Mouse (Mus musculus) B cell, adult 62 days (primary cell): ENCODE data around the gene Plscr5. TPM values are rescaled to one million over a fixed set of nuclear protein-coding genes. Genes with fewer than 3 reads are reported as not detected.

Source experiments
- total RNA-seq: library from RNA; stranded (reverse); gene quantifications from 4 replicates; pipeline ENCODE4 v1.2.4, GENCODE M21; 2023

Gene Plscr5
- not detected in 4 replicates for total RNA-seq

DNA sequence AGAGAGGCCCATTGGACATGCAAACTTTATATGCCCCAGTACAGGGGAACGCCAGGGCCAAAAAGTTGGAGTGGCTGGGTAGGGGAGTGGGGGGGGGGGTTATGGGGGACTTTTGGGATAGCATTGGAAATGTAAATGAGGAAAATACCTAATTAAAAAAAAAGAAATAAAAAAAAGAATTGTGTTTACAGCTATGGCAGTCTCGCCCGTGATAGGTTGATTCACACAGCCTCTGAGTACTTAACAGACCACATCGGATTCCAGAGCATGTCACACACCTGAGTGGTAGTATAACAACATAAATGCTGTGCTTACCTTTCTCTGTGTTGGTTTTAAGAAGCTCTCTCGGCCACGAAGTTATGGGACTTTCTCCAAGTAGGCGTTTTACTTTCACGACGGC is at the start of gene Plscr5:
Gene Plscr5 (plus strand): TSS at position 301 of the 400 bp plus-strand sequence.

DNA sequence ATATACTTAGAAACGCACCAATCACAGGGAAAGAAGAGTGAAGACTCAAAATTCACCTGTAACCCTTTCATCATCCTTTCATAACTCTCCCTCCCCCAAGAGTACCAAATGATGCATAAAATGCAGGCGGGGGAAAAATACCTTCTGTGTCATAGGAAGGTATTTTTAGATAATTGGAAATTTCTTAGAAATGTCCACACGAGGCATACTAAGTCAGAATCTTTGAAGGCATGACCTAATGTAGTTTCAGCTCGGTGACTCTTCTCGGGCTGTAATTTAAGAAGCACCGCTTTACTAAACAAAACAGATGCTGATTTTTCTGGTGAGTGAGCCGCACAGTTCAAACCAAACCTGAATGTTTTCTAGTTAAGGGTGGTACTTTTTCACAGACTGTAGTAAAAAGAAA is 56.7 kb downstream of the Plscr5 start, which contains the start of gene Plscr1:
Gene Plscr1 (plus strand): TSS at position 304 of the 406 bp plus-strand sequence.

Other genes with a start within 250 kb of the Plscr5 start
- gene Plscr1, start 56.8 kb downstream of the Plscr5 start, total RNA-seq: 8.1 to 11.9 TPM (median 9.0 TPM) in 4 replicates
- not detected in 4 replicates for gene Plscr2, start 82.7 kb downstream of the Plscr5 start, total RNA-seq
- gene 1700057G04Rik, start 116.4 kb downstream of the Plscr5 start, total RNA-seq: not detected in 4 replicates